Mouse (Mus musculus): ENCODE measurements around the gene Eme2. TPM values are rescaled to one million over a fixed set of nuclear protein-coding genes. Genes with fewer than 3 reads are reported as not detected.

Gene Eme2
- total RNA-seq, 4 experiments from 2014 or later = 54.6 to 64.3 (median 62.0) TPM

GRCm38 (mm10) chr17:24896993-24897269, 2.0 kb upstream of the Eme2 start:
- no peak for DNase-seq (ENCODE audit: low spot score in 2 of 2)

DNA sequence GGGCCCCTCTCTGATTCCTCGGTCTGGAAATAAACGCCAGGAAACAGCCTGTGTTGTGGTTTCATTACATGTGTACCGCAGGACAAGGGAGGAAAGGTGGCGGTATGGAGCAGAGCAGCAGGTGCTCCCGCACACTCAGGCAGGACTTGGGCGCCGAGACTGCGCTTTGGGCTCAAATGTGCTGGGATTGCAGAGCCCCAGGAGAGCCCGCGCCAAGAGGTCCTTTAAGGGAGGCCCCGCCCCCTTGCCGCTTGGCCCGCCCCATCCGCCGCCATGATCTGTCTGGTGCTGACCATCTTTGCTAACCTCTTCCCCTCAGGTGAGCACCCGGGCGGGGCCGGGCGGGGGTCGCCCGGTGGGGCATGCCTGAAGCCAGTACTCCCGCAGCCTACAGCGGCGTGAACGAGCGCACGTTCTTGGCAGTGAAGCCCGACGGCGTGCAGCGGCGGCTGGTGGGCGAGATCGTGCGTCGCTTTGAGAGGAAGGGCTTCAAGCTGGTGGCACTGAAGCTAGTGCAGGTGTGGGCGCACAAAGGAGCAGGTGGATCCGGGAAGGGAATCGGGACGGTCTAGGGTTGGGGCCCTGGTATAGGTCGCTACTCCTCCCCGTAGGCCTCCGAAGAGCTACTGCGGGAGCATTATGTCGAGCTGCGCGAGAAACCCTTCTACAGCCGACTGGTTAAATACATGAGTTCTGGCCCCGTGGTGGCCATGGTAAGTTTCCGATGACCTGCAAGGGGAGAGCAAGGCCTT, 1.5 kb upstream of the Eme2 start, which contains the start of gene Nme3:
TSS of gene Nme3 (plus strand) at position 260 of the 752 bp plus-strand sequence.
- DNase-seq (ENCODE audit: low spot score in 2 of 2) = peak in 1 of 2 experiments; percentile 67

DNA sequence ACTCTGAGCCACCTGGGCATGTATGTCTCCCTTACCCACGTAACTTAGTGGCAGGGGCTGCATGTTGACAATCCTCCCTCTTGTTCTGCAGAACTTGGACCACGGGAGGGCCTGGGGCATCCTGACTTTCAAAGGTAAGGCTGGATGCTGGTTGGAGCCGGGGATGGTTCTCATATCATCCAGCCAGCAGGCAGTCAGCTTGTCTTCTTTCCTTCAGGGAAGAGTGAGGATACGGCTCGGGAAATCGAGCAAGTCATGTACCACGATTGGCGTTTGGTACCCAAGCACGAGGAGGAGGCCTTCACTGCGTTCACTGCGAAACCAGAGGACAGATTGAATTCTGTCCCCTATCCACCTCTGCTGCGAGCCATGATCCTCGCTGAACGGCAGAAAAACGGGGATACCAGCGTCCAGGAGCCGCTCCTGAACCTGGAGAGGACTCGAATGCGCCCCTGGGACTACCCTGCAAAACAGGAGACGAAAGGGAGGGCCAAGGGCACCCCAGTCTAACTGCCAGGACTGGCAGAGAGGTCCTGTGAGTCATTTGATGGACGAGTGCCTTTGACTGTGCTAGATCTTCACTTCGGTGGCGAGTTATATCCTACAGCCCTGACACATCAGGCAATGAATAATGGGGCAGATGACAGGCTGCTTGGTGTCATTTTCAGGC, 819 bp upstream of the Eme2 start:
- no peak for DNase-seq (ENCODE audit: low spot score in 2 of 2)

DNA sequence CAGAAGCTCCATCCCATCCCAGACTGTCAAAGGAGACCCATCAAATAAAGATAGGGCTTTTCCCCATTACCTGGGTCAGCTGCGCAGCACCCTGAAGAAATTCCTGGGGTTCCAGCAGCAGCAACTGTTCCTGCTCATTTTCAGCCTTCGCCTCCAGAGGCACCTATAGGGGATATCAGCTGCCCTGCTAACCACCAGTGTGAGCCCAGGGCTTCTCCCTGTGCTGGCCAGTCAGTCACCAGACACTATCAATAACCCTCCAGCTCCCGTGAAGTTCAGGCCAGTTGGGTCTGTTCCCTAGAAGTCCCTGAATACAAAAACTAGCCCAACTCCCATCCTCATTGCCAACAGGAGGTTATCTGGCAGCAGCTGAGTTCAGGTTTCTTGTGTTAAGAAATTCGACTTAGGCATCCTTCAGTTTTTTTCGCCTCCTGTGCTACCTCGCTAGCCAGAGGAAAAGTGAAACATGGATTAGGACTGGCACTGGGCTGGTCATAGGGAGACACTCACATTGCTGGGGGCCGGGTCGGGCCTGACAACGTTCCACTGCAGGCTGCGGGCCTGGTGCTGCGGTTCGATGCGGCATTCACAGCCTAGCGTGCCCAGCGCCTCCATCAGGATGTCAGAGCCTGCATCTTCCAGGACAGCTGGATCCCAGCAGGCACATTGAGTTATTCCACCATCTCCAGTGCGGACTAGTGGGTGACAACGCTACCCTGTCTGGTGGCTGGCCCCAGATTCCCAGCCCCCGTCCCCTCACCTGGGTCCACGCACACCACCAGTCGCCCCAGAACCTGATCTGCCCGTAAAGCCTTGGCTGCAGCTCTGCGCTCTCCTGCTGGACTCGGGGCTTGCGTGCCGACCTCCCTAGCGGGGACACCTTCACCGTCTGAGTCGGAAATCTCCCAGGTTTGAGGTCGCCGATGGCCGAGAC, 559 bp downstream of the Eme2 start:
- DNase-seq (ENCODE audit: low spot score in 2 of 2) = peak in 1 of 2 experiments; percentile 2

GRCm38 (mm10) chr17:24893276-24893675, 1.6 kb downstream of the Eme2 start:
- DNase-seq (ENCODE audit: low spot score in 2 of 2) = no peak

DNA sequence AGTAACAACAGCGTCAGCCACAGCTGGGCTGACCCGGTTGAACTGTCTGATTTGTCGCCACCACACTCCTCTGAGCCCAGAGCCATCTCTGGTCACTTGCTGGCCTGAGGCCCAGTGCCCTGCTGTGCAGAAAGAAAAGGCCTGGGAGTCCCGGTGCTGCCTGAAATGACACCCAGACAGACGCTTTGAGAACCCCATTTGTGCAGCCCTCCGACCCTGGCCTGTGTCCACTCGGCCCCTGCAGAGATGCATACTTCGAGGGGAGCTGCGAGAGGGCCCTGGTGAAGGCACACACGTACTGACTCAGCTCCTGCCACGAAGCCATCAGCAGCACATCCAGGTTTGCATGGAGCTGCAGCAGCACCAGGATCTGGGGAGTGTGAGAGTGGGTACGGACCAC, 2.1 kb downstream of the Eme2 start:
- no peak for DNase-seq (ENCODE audit: low spot score in 2 of 2)

DNA sequence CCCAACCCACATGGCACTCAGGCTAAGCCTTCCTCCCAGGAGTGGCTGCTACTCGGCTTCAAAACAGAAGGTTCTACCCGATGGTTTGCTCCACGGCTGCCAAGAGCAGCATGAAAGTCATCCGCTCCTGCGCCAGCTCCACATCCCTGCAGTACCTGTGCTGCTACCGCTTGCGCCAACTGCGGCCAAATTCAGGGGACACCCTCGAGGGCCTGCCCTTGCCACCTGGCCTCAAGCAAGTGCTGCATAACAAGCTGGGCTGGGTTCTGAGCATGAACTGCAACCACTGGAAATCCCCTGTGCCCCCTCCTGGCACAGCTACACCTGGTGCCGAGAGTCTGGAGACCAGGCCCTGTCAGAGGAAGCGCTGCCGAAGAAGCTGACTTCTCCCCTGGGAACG, 3.6 kb downstream of the Eme2 start:
- DNase-seq (ENCODE audit: low spot score in 2 of 2) = peak in 1 of 2 experiments; percentile 31

GRCm38 (mm10) chr17:24890151-24891092, 4.5 kb downstream of the Eme2 start:
- no peak for DNase-seq (ENCODE audit: low spot score in 2 of 2)

DNA sequence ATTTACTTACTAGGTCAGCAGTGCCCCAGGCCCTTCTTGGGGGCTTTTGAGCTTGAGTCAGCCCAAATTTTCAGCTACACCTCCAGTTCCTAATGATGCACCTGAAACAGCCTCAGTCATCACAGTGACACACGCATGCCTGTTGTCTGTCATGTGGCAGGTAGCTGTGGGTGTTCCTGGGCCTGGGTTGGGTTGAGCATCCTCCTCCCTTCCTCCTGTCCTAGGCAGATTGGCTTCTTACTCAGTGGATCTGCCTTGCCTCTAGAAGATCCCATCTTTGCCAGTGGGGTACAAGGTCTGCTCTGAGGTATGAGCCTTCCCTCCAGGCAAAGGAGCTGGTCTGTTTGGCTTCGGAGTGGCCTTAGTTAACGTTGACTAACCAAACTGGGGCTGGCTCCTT, 6.0 kb downstream of the Eme2 start:
- DNase-seq (ENCODE audit: low spot score in 2 of 2) = no peak

DNA sequence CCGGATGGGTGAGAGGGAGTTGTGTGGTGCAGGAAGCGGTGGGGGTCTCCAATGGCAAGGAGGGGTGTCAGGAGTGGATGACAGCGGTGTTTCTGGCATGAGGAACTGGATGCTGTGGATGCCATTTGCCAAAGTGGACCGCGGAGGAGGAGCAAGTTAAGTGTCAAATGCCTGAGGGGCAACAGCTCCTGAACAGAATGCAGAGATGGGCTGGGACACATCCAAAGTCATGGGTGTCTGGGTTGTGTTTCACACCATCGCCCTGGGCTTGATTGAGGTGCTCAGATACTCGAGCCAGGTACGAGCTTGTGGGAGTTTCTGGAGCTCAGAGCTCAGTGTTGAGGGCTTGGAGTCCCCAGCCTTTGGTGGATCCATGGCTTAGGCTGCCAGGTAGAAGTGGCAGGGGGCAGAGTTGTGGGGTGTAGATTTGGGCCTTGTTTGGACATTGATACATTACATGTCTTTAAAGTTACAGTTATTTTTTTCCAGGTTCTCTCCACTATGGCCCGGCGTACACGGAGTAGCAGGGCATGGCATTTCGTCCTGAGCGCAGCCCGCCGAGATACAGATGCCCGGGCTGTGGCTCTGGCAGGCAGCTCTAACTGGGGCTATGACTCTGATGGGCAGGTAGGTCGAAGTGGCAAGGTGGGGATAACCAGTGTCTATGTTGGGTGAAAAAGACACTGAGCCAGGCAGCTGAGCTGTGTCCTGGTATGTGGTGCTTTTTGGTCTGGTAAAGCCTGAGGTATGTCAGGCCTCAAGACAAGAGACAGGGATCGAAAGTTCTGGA, 7.4 kb downstream of the Eme2 start:
- DNase-seq (ENCODE audit: low spot score in 2 of 2) = no peak

DNA sequence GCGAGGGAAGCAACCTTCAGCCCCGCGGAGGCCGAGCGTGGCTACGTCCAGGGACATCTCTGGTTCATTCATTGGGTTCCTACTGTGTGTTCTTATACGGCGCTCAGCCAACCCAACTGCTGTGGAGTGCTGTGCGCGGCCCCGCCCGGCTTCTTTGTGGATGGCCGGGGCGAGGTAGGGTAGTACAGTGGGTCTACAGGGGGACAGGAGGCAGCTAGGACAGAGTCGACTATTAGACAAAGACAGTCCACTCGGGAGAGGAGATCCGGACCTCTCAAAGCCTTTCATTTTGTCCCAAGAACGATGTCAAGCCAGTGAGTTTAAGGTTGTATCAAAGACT, 8.0 kb downstream of the Eme2 start:
- DNase-seq (ENCODE audit: low spot score in 2 of 2) = no peak

DNA sequence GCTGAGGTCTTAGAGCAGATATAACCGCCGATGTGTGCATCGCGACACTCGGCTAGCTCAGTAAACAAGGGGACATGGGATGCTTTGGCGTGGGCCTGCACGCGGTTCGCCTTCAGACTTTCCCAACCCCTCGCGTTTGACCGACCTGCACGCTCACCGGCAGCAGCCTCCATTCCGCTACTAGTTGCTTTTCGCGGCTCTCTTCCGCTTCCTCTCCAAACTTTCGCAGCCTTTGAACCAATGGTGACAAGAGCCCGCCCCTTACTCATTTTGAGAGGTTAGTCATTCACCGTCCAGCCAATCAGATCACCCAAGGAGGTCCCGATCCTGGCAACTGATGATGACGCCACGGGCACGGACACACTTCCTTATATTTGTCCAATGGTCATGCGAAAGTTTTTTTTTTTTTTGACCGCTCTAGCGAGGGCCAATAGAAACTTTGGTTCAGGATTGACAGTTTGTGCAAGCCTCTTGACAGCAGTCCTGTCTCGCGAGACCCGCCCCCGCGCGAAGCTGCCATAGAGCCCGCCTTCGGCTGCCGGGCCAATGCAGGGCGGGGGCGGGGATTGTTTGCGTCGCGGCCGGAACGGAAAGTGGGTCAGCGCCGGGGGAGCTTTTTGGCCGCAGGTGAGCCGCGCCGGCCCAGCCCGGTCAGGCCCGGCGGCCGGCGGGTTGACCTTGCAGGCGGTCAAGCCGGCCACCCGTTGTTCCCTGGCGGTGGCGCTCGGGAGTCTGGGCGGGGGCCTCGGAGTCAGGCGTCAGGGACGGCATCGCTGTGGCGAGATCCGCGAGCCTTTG, 8.6 kb downstream of the Eme2 start, which contains the start of the genes Nubp2 and Spsb3:
TSS of gene Nubp2 (minus strand) at position 216 of the 798 bp plus-strand sequence.
TSS of gene Spsb3 (plus strand) at position 510 of the 798 bp plus-strand sequence.
- peak; percentile 99 to 100 for DNase-seq (ENCODE audit: low spot score in 2 of 2)

DNA sequence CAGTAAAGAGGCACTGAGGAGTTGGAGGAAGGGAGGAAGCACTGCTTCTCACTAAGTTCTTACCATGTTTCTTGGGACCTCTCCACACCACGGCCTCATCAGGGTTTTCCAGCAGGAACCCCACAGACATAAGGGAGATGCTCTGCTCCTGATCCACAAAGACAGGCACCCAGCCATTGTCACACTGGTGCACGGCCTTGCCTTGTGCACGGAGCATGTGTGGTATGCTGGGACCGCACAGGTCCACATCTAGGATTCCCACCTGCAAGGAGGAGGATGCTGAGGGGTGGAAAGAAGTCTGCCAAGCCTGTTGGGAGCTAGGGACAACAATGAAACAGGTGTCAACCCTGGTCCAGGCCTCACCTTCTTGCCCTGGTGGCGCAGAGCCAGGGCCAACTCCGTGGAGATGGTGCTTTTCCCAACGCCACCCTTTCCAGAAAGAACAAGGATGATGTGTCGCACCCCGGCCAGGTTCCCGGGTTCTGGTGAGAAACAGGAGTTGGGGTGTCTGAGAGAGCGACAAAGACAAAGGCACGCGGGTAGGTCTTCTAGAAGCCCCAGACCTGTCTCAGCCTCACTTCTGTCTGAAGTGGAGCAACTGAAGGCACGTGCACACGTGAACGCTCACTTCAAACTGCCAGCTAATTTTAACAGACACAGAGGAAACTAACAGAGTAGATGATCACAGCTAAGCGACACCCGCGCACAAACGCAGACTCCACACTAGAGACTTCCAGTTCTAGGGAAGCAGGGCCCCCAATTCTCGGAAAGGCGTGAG, 9.3 kb downstream of the Eme2 start:
- no peak for DNase-seq (ENCODE audit: low spot score in 2 of 2)

- no peak for DNase-seq (ENCODE audit: low spot score in 2 of 2)
Measured at GRCm38 (mm10) chr17:24884391-24884790, 10.5 kb downstream of the Eme2 start.

GRCm38 (mm10) chr17:24881738-24882440, 13.0 kb downstream of the Eme2 start:
- DNase-seq (ENCODE audit: low spot score in 2 of 2) = no peak

DNA sequence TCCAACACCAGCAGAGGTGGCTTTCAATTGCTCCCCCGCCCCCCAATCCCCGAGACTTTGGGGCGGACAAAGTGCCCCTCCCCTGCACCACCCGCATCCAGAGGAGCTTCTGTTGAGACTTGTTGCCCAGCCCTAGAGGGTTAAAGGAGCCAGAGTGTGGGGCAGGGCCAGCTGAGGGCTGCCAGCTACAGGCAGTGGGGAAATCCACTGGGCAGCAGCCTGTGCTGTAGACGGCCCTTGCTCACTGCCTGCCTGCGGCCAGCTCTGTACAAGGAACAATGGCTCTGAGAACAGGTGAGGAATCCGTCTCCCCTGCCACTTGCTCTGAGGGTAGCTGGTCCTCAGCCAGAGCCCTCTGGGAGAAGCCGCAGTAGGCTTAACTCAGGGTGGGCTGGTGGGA, 16.4 kb downstream of the Eme2 start:
- DNase-seq (ENCODE audit: low spot score in 2 of 2) = no peak

- DNase-seq (ENCODE audit: low spot score in 2 of 2) = no peak
Measured at GRCm38 (mm10) chr17:24878117-24878397, 16.8 kb downstream of the Eme2 start.

Measured in layer of hippocampus, adult 8-10 months (tissue).